Mouse (Mus musculus): ENCODE results near the gene B230118H07Rik.

DNA sequence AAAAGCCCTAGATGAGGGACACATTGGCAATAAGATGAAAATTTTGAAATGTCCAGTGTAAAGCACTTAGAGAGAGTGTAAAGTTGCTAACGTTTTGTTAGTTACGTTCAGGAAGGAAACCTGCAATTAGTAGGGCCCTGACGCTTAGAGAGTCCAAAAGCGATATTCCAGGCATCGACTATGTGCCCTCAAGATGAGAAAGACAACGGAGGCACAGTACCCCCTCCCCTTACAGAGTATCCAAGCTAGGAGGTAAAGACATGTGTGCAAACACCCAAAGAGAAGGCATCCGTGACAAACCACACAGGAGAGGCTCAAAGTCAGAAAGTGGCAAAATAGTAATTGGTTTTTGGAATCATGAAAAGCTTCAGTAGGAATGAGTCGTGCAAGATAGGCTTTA, 56.4 kb downstream of the B230118H07Rik start:
- TF ChIP-seq CTCF (IDR thresholded peaks at IDR 0.05; ENCODE audit: borderline replicate concordance, insufficient read depth, low read depth, low read length) (no peak), POLR2A (IDR thresholded peaks at IDR 0.05; ENCODE audit: borderline replicate concordance, insufficient read depth, low read length) (no peak)
